Mouse (Mus musculus) forebrain, embryonic 15.5 days (tissue): ENCODE measurements around the gene Pkp4. TPM values are rescaled to one million over a fixed set of nuclear protein-coding genes. Genes with fewer than 3 reads are reported as not detected.

Experiments used
- ATAC-seq: fragments of 200-750 bp; cut with Nextera tagmentation; replicated peaks from 2 replicates; pipeline ENCODE4 v1.8.0; 2017; ENCODE audit warnings: mild to moderate bottlenecking, moderate TSS enrichment, moderate library complexity
- H3K27ac ChIP-seq: fragments of 300-500 bp; sonication (generic); replicated peaks from 2 replicates; pipeline ENCODE4 v1.5.1; 2015; ENCODE audit warnings: mild to moderate bottlenecking, inconsistent platforms
- H3K27me3 ChIP-seq: fragments of 300-500 bp; sonication (generic); 2 replicates; pipeline ENCODE4 v1.6.1; 2015; ENCODE audit warnings: inconsistent platforms
- H3K36me3 ChIP-seq: fragments of 300-500 bp; sonication (generic); 2 replicates; pipeline ENCODE4 v1.6.1; 2015; ENCODE audit warnings: mild to moderate bottlenecking, inconsistent platforms
- H3K4me1 ChIP-seq: fragments of 300-500 bp; sonication (generic); 2 replicates; pipeline ENCODE4 v1.6.1; 2015; ENCODE audit warnings: inconsistent platforms
- H3K4me2 ChIP-seq: fragments of 300-500 bp; sonication (generic); replicated peaks from 2 replicates; pipeline ENCODE4 v1.6.1; 2015; ENCODE audit warnings: mild to moderate bottlenecking, inconsistent platforms
- H3K4me3 ChIP-seq: fragments of 300-500 bp; sonication (generic); 2 replicates; pipeline ENCODE4 v1.5.1; 2015; ENCODE audit warnings: mild to moderate bottlenecking, inconsistent platforms
- H3K9ac ChIP-seq: fragments of 300-500 bp; sonication (generic); replicated peaks from 2 replicates; pipeline ENCODE4 v1.6.1; 2015; ENCODE audit warnings: mild to moderate bottlenecking, inconsistent platforms
- H3K9me3 ChIP-seq: fragments of 300-500 bp; sonication (generic); 2 replicates; pipeline ENCODE4 v1.6.1; 2016; ENCODE audit warnings: inconsistent platforms
- WGBS: fragments of 180-500 bp; shearing (Covaris S2); methylation state at CpG from one replicate; pipeline ENCODE4 v1.1.7; 2015; ENCODE audit warnings: mixed read lengths; 5-methylcytosine and 5-hydroxymethylcytosine counted together
- polyA plus RNA-seq: library from polyadenylated mRNA; unstranded; fragments of >200 nt; fragmentation: Nextera tagmentation; extraction: Ambion mirVana; gene quantifications from 2 replicates; pipeline ENCODE4 v1.2.1, GENCODE M21; 2015

The Pkp4 gene
- polyA plus RNA-seq, 1 experiment from 2014 or later = 23.9 TPM

GRCm38 (mm10) chr2:59331093-59331492 is 170.4 kb downstream of the Pkp4 start:
- no peak for ATAC-seq
- no peaks in the 10 kb centered on the region for H3K36me3 ChIP-seq
- H3K4me3 ChIP-seq = no peak overlapping the region
- no peaks in the 10 kb centered on the region for H3K4me1 ChIP-seq
- no peak overlapping the region for H3K4me2 ChIP-seq
- WGBS = 82% methylated on average over 9 of the region's 9 CpGs
- H3K9ac ChIP-seq = no peak overlapping the region
- H3K27ac ChIP-seq = no peak overlapping the region
- no peaks in the 10 kb centered on the region for H3K27me3 ChIP-seq
- no peaks in the 10 kb centered on the region for H3K9me3 ChIP-seq

GRCm38 (mm10) chr2:59332523-59332922 is 171.9 kb downstream of the Pkp4 start:
- H3K27ac ChIP-seq = no peak overlapping the region
- H3K4me1 ChIP-seq = no peaks in the 10 kb centered on the region
- H3K9ac ChIP-seq = no peak overlapping the region
- no peak overlapping the region for H3K4me2 ChIP-seq
- no peaks in the 10 kb centered on the region for H3K27me3 ChIP-seq
- H3K4me3 ChIP-seq = no peak overlapping the region
- no peaks in the 10 kb centered on the region for H3K36me3 ChIP-seq
- no peaks in the 10 kb centered on the region for H3K9me3 ChIP-seq
- ATAC-seq = no peak
- 84% methylated on average over 4 of the region's 4 CpGs for WGBS

DNA sequence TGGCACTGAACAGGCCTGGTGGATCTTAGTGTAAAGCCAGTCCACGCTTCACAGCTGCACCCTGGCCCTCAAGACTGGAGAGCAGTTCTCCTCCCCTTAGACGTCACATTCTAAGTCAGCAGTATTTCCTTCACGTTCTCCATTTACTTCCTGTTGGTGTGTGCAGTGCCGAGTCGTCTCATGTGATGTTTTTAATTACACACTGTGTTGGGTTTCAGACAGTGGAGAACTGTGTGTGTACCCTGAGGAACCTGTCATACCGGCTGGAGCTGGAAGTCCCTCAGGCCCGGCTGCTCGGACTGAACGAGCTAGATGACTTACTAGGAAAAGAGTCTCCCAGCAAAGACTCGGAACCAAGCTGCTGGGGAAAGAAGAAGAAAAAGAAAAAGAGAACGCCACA is 177.9 kb downstream of the Pkp4 start:
- no peaks in the 10 kb centered on the region for H3K4me1 ChIP-seq
- no peak overlapping the region for H3K4me3 ChIP-seq
- WGBS = 88% methylated on average over 11 of the region's 11 CpGs
- H3K9ac ChIP-seq = no peak overlapping the region
- no peak for ATAC-seq
- no peak overlapping the region for H3K27ac ChIP-seq
- H3K9me3 ChIP-seq = no peaks in the 10 kb centered on the region
- H3K27me3 ChIP-seq = no peaks in the 10 kb centered on the region
- H3K36me3 ChIP-seq = peaks cover 4% of the 10 kb centered on the region; the same call in 1 of the 2 replicates
- H3K4me2 ChIP-seq = no peak overlapping the region

DNA sequence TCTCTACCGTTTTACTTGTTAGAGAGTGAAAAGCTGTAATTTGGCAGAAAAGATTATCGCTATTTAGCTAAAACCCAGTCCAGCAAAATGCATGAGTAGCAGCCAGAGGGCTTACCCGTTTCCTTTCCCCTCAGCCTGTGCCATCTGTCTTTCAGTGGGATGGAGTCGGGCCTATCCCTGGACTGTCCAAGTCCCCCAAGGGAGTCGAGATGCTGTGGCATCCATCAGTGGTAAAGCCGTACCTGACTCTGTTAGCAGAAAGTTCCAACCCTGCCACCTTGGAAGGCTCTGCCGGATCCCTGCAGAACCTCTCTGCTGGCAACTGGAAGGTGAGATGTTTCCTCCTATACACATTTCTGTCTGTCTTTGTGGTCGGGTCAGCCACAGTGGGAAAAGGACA is 178.3 kb downstream of the Pkp4 start:
- H3K27ac ChIP-seq = no peak overlapping the region
- ATAC-seq = no peak
- H3K4me1 ChIP-seq = no peaks in the 10 kb centered on the region
- H3K9me3 ChIP-seq = no peaks in the 10 kb centered on the region
- H3K4me3 ChIP-seq = no peak overlapping the region
- H3K9ac ChIP-seq = no peak overlapping the region
- H3K4me2 ChIP-seq = no peak overlapping the region
- 87% methylated on average over 8 of the region's 8 CpGs for WGBS
- H3K36me3 ChIP-seq = peaks cover 4% of the 10 kb centered on the region; the same call in 1 of the 2 replicates
- no peaks in the 10 kb centered on the region for H3K27me3 ChIP-seq

- ATAC-seq = no peak
- no peaks in the 10 kb centered on the region for H3K9me3 ChIP-seq
- H3K27ac ChIP-seq = no peak overlapping the region
- no peaks in the 10 kb centered on the region for H3K27me3 ChIP-seq
- H3K4me1 ChIP-seq = no peaks in the 10 kb centered on the region
- H3K9ac ChIP-seq = no peak overlapping the region
- no peak overlapping the region for H3K4me3 ChIP-seq
- no peak overlapping the region for H3K4me2 ChIP-seq
- 88% methylated on average over 5 of the region's 5 CpGs for WGBS
- peaks cover 10% of the 10 kb centered on the region; the same call in 1 of the 2 replicates for H3K36me3 ChIP-seq
Observed at GRCm38 (mm10) chr2:59339776-59340539, 179.3 kb downstream of the Pkp4 start.

DNA sequence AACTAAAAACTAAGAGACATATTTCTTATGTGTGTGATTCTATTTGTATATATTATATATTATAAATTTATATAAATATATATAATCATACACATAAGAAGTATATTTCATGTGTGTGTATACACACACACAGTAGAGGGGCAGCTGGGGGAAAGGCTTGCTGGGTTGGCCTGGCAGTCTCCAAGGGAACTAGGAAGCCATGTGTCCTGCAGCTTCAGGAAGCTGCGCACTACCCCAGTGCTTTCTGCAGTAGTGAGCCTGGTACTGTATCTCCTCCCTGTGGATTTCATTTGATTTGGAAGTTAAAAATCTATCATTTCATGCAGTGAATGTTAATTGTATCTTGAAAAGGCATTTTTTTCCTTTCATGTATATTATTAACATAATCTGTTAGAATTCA is 180.2 kb downstream of the Pkp4 start:
- no peak for ATAC-seq
- Histone ChIP-seq H3K9ac (no peak overlapping the region), H3K4me2 (no peak overlapping the region), H3K9me3 (no peaks in the 10 kb centered on the region), H3K27ac (no peak overlapping the region), H3K4me3 (no peak overlapping the region), H3K27me3 (no peaks in the 10 kb centered on the region), H3K36me3 (peaks cover 13% of the 10 kb centered on the region; the same call in 1 of the 2 replicates), H3K4me1 (no peaks in the 10 kb centered on the region)
- WGBS = 100% methylated on average over 1 of the region's 1 CpGs

- no peak overlapping the region for H3K27ac ChIP-seq
- H3K36me3 ChIP-seq = peaks cover 13% of the 10 kb centered on the region; the same call in 1 of the 2 replicates
- no peak for ATAC-seq
- no peaks in the 10 kb centered on the region for H3K27me3 ChIP-seq
- WGBS = 97% methylated on average over 6 of the region's 6 CpGs
- no peak overlapping the region for H3K4me2 ChIP-seq
- no peaks in the 10 kb centered on the region for H3K9me3 ChIP-seq
- 0 out of 2 replicates have a peak, but pooled peaks cover 4% of the 10 kb centered on the region for H3K4me1 ChIP-seq
- no peak overlapping the region for H3K9ac ChIP-seq
- no peak overlapping the region for H3K4me3 ChIP-seq
Observed at GRCm38 (mm10) chr2:59342591-59343210, 182.1 kb downstream of the Pkp4 start.

DNA sequence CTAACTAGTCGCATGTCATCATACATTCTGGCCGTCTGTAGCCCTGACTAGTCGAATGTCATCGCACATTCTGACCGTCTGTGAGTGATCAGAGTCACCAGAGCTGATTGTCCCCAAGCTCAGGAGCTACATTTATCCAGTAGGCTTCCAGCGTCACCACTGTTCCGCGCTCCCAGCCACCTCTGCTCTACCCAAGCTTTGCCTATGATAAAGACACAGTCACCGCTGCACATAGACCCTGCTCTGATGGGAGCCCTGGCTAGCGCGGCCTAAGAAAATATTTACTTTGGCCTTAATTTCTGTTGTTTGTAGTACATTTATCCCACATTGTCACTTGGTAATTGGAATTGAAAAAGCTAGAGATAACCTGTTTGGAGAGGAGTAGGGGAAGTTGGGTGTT is 183.2 kb downstream of the Pkp4 start:
- WGBS = 96% methylated on average over 11 of the region's 11 CpGs
- H3K9me3 ChIP-seq = no peaks in the 10 kb centered on the region
- H3K9ac ChIP-seq = no peak overlapping the region
- no peak overlapping the region for H3K4me2 ChIP-seq
- H3K4me1 ChIP-seq = 0 out of 2 replicates have a peak, but pooled peaks cover 4% of the 10 kb centered on the region
- H3K36me3 ChIP-seq = peaks cover 13% of the 10 kb centered on the region; the same call in 1 of the 2 replicates
- no peak for ATAC-seq
- no peak overlapping the region for H3K27ac ChIP-seq
- no peak overlapping the region for H3K4me3 ChIP-seq
- H3K27me3 ChIP-seq = no peaks in the 10 kb centered on the region

DNA sequence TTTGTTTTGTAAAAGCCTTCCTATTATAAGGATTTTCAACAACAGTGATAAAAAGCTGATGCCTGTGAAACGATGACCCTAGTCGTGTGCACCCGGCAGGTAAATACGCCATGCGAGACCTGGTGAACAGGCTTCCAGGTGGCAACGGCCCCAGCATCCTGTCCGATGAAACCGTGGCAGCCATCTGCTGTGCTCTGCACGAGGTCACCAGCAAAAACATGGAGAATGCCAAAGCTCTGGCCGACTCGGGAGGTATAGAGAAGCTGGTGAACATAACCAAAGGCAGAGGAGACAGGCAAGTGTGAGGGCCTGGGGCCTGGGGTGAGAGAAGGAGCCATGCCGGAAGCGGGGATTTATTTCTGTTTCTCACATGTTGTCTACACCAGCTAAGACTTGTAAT is 184.0 kb downstream of the Pkp4 start:
- Histone ChIP-seq H3K27me3 (no peaks in the 10 kb centered on the region), H3K9ac (no peak overlapping the region), H3K36me3 (peaks cover 13% of the 10 kb centered on the region; the same call in 1 of the 2 replicates), H3K27ac (no peak overlapping the region), H3K4me2 (no peak overlapping the region), H3K9me3 (no peaks in the 10 kb centered on the region), H3K4me3 (no peak overlapping the region), H3K4me1 (0 out of 2 replicates have a peak, but pooled peaks cover 4% of the 10 kb centered on the region)
- ATAC-seq = no peak
- 96% methylated on average over 13 of the region's 13 CpGs for WGBS

DNA sequence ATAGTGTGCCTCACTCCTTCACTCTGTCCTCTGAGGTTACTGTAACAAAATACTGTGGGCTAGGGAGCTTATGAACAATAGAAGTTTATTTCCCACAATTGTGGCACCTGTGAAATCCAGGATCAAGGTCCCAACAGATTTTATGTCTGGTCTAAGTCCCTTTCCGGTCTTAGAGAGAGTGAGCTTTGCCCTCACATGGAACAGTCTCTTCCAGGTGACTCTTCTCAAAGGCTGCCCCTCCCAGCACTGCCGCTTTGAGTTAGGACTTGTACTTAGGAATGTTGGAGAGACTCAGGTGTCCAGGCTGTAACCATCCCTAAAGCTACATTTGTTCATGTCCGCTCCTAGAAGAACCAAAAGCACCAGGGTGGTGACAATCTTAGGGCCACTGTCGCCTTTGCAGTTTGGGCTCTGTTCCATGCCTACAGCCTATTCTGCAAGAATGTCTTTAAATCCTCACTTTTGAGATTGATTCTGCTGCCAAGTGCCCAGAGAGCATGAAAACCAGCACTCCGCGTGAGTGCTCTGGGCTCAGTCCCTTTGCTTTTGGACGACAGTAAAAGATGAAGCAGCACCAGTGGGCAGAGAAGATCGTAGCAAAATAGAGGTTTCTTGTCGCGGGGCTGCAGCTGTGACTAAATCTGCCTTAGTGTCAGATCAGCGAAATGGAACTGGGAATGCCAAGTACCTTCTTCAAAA is 184.6 kb downstream of the Pkp4 start:
- WGBS = 91% methylated on average over 11 of the region's 11 CpGs
- H3K4me2 ChIP-seq = no peak overlapping the region
- no peak overlapping the region for H3K9ac ChIP-seq
- H3K9me3 ChIP-seq = no peaks in the 10 kb centered on the region
- no peaks in the 10 kb centered on the region for H3K27me3 ChIP-seq
- H3K27ac ChIP-seq = no peak overlapping the region
- ATAC-seq = no peak
- 0 out of 2 replicates have a peak, but pooled peaks cover 4% of the 10 kb centered on the region for H3K4me1 ChIP-seq
- H3K4me3 ChIP-seq = no peak overlapping the region
- H3K36me3 ChIP-seq = peaks cover 9% of the 10 kb centered on the region; the same call in 1 of the 2 replicates

GRCm38 (mm10) chr2:59346443-59346842 is 185.8 kb downstream of the Pkp4 start:
- no peak overlapping the region; the same call in 1 of the 2 replicates for H3K27ac ChIP-seq
- no peak overlapping the region for H3K9ac ChIP-seq
- WGBS = 79% methylated on average over 12 of the region's 12 CpGs
- ATAC-seq = no peak; the same call in 1 of the 2 replicates
- H3K4me3 ChIP-seq = no peak overlapping the region
- no peaks in the 10 kb centered on the region for H3K27me3 ChIP-seq
- H3K36me3 ChIP-seq = peaks cover 9% of the 10 kb centered on the region; the same call in 1 of the 2 replicates
- no peak overlapping the region for H3K4me2 ChIP-seq
- peaks cover 13% of the 10 kb centered on the region for H3K4me1 ChIP-seq
- no peaks in the 10 kb centered on the region for H3K9me3 ChIP-seq

DNA sequence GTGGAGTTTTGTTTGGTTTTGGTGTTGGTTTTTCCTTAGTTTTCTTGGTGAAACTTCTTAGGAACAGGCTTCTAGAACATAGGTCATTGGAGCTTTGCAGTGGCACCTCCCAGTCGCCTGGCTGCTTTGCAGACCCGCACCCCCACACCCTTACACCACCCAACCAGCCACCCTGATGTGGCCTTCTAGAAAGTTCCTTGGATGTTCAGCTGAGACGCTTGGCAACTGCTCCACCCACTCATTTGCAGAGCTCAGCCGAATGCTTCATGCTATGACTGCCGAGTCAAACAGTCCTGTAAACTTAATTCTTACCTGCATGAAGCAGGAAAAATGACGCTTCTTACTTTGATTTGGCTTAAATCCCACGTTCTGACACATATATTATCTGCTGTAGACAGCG is 187.9 kb downstream of the Pkp4 start:
- no peak overlapping the region for H3K27ac ChIP-seq
- H3K4me1 ChIP-seq = peaks cover 22% of the 10 kb centered on the region
- no peaks in the 10 kb centered on the region for H3K9me3 ChIP-seq
- H3K36me3 ChIP-seq = peaks cover 9% of the 10 kb centered on the region; the same call in 1 of the 2 replicates
- H3K27me3 ChIP-seq = no peaks in the 10 kb centered on the region
- H3K4me3 ChIP-seq = no peak overlapping the region
- no peak overlapping the region for H3K4me2 ChIP-seq
- ATAC-seq = no peak
- 90% methylated on average over 8 of the region's 8 CpGs for WGBS
- no peak overlapping the region for H3K9ac ChIP-seq
